Mouse (Mus musculus) kidney, adult 18-20 months (tissue): ENCODE data around the gene Myl10.
"Not testable (repeated sequence)": the region's sequence is repeated elsewhere in the genome, so short reads cannot be mapped to it uniquely, and the experiment has no call there.

Experiments used
- DNase-seq: peaks from one replicate; pipeline ENCODE4 v3.0.0; 2021

Myl10 gene

GRCm38 (mm10) chr5:136706803-136707202 lies 13.9 kb downstream of the Myl10 start:
- DNase-seq = peak; percentile 62

- no peak for DNase-seq
Measured at GRCm38 (mm10) chr5:136708116-136708515, 15.2 kb downstream of the Myl10 start.

DNA sequence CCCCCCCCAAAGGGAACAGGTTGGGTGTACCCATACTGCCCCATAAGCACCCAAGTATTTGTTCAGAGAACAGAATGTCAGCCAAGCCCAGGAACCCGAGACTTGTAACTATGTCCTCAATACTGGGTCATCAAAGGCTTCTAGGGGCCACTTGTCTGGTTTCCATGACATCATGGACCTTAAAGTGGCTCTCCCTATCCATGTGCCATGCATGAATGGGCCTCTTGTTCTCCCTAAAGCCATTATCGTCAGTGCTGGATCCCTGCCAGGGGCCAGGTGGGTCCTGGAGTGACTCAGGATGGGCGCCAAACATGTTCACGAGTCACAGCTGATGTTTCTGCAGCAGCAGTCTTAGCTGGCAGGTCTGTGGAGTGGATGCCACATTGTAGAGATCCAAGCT lies 17.8 kb downstream of the Myl10 start:
- no peak for DNase-seq

- DNase-seq = no peak
Measured at GRCm38 (mm10) chr5:136714232-136714875, 21.4 kb downstream of the Myl10 start.

GRCm38 (mm10) chr5:136714879-136715278 lies 21.9 kb downstream of the Myl10 start:
- DNase-seq = no peak

- no peak for DNase-seq
Measured at GRCm38 (mm10) chr5:136716696-136717572, 24.0 kb downstream of the Myl10 start.

GRCm38 (mm10) chr5:136717573-136717854 lies 24.6 kb downstream of the Myl10 start:
- DNase-seq = no peak

DNA sequence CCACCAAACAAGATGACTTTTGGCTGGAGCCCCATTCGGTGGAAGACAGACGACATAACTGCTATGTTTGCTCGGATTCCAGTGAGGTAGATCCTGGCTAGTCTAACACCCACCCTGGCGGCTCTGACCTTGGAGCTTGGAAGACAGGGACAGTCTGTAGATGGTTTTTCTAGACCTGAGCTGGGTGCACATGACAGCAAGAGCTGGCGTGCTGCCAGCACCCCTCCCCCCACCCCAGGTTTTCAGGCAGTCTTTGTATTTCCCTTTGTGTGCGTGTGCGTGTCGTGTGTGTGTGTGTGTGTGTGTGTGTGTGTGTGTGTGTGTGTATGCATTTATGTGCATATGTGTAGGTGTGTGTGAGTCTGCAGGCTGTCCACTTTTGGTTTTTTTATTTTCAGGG lies 25.7 kb downstream of the Myl10 start:
- no peak for DNase-seq

DNA sequence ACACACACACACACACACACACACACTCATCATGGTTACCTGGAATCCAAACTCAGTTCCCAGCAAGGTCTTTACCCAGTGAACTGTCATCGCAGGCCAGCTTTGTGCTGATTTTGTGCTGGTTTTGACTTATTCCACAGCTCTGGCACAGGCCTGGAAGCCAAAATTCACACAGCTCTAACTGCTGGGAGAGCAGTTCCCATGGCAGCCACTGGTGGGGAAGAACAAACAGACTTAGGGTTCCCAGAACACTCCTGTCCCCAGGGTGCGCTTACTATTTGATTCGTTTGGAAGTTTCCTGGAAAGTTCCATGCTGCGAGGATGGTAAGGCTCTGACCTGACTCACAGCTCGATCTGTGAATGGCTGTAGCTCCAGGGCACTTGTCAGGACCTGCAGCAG lies 28.6 kb downstream of the Myl10 start:
- DNase-seq = no peak

GRCm38 (mm10) chr5:136726271-136726670 lies 33.3 kb downstream of the Myl10 start:
- not testable (repeated sequence) for DNase-seq

DNA sequence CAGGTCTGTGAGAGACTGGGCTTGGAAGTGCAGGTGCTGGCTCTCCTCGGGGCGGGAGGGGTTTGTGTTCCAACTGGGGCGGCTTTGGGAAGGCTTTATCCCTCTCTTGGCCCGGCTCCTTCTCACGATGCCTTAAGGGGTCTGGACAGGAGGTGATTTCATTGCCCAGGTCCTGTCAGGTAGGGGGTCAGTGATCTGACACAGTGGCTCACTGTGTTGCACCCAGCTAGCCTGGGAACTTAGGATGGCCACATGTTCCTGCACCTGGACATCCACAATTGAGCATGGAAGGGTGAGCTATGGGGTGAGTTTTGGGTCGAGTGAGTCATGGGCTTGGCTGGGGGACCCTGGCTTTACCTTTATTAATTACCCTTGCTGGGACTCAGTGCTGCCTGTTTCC lies 46.0 kb downstream of the Myl10 start:
- DNase-seq = no peak

DNA sequence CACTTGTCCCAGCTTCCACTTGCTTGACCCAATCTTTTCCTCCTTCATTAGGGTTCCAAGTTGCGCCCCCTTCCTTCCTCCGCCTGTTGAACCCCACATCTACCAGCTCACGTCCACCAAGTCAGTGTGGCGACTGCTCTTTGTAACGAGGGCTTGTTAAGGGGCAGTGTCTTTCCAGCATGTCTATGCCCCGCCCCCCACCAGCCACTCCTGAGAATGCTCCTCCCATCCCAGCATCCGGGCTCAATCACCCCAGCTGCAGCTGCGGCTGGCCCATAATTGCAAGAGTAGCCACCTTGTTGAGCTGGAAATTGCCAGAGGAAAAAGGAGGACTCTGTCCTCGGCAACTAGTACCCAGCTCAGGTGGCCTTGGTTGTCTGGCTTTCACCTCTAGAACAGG lies 53.6 kb downstream of the Myl10 start:
- no peak for DNase-seq
